Mouse (Mus musculus): Measurements from ENCODE around the gene Gm49322. TPM values are rescaled to one million over a fixed set of nuclear protein-coding genes. Genes with fewer than 3 reads are reported as not detected.
A peak's percentile ranks its signal among the peaks of the same experiment; 100 is the strongest.

Gene Gm49322
- polyA plus RNA-seq, 1 experiment from 2014 or later = 2.2 TPM

- H3K9ac ChIP-seq (ENCODE audit: low read length) = no peak overlapping the region
- no peak for ATAC-seq (replicated peaks; ENCODE audit: extremely low read depth, insufficient read depth, low FRiP score)
- H3K27ac ChIP-seq (ENCODE audit: low read length) = no peak overlapping the region
- H3K4me1 ChIP-seq (ENCODE audit: control insufficient read depth, insufficient read depth, low read length) = peaks cover 15% of the 10 kb centered on the region
- H3K4me2 ChIP-seq (ENCODE audit: low read depth, low read length) = no peak overlapping the region
- no peaks in the 10 kb centered on the region for H3K9me3 ChIP-seq (replicated peaks; ENCODE audit: control insufficient read depth, low read length)
- H3K27me3 ChIP-seq (ENCODE audit: control insufficient read depth, insufficient read depth, low read length) = no peaks in the 10 kb centered on the region
- 94% methylated on average over 34 of the region's 34 CpGs for WGBS
- H3K4me3 ChIP-seq (ENCODE audit: low read length) = no peak overlapping the region
- peaks cover 23% of the 10 kb centered on the region for H3K36me3 ChIP-seq (ENCODE audit: control insufficient read depth, insufficient read depth)
Measured at GRCm38 (mm10) chr10:80606737-80607350, 1.0 kb downstream of the Gm49322 start.

- Histone ChIP-seq H3K9me3 (replicated peaks; ENCODE audit: control insufficient read depth, low read length) (no peaks in the 10 kb centered on the region), H3K27me3 (ENCODE audit: control insufficient read depth, insufficient read depth, low read length) (no peaks in the 10 kb centered on the region), H3K36me3 (ENCODE audit: control insufficient read depth, insufficient read depth) (peaks cover 25% of the 10 kb centered on the region), H3K27ac (ENCODE audit: low read length) (no peak overlapping the region), H3K4me3 (ENCODE audit: low read length) (no peak overlapping the region), H3K9ac (ENCODE audit: low read length) (no peak overlapping the region), H3K4me1 (ENCODE audit: control insufficient read depth, insufficient read depth, low read length) (peaks cover 8% of the 10 kb centered on the region), H3K4me2 (ENCODE audit: low read depth, low read length) (no peak overlapping the region)
- ATAC-seq (replicated peaks; ENCODE audit: extremely low read depth, insufficient read depth, low FRiP score) = no peak
- 93% methylated on average over 3 of the region's 3 CpGs for WGBS
Measured at GRCm38 (mm10) chr10:80608435-80608834, 2.6 kb downstream of the Gm49322 start.

- peaks cover 27% of the 10 kb centered on the region for H3K36me3 ChIP-seq (ENCODE audit: control insufficient read depth, insufficient read depth)
Measured at GRCm38 (mm10) chr10:80609269-80609924, 3.6 kb downstream of the Gm49322 start.

GRCm38 (mm10) chr10:80610116-80610785 is 4.4 kb downstream of the Gm49322 start:
- Histone ChIP-seq H3K4me1 (ENCODE audit: control insufficient read depth, insufficient read depth, low read length) (no peaks in the 10 kb centered on the region), H3K36me3 (ENCODE audit: control insufficient read depth, insufficient read depth) (peaks cover 36% of the 10 kb centered on the region), H3K4me3 (ENCODE audit: low read length) (no peak overlapping the region), H3K9ac (ENCODE audit: low read length) (no peak overlapping the region), H3K27me3 (ENCODE audit: control insufficient read depth, insufficient read depth, low read length) (no peaks in the 10 kb centered on the region), H3K9me3 (replicated peaks; ENCODE audit: control insufficient read depth, low read length) (no peaks in the 10 kb centered on the region), H3K27ac (ENCODE audit: low read length) (no peak overlapping the region), H3K4me2 (ENCODE audit: low read depth, low read length) (no peak overlapping the region)
- 85% methylated on average over 9 of the region's 9 CpGs for WGBS
- no peak for ATAC-seq (replicated peaks; ENCODE audit: extremely low read depth, insufficient read depth, low FRiP score)

More at GRCm38 (mm10) chr10:80609269-80609924, 3.6 kb downstream of the Gm49322 start:
- H3K4me3 ChIP-seq (ENCODE audit: low read length) = no peak overlapping the region
- H3K4me1 ChIP-seq (ENCODE audit: control insufficient read depth, insufficient read depth, low read length) = no peaks in the 10 kb centered on the region
- H3K27ac ChIP-seq (ENCODE audit: low read length) = no peak overlapping the region
- no peaks in the 10 kb centered on the region for H3K27me3 ChIP-seq (ENCODE audit: control insufficient read depth, insufficient read depth, low read length)
- H3K9ac ChIP-seq (ENCODE audit: low read length) = no peak overlapping the region; the same call in 1 of the 2 replicates
- no peak for ATAC-seq (replicated peaks; ENCODE audit: extremely low read depth, insufficient read depth, low FRiP score)
- no peaks in the 10 kb centered on the region for H3K9me3 ChIP-seq (replicated peaks; ENCODE audit: control insufficient read depth, low read length)
- H3K4me2 ChIP-seq (ENCODE audit: low read depth, low read length) = no peak overlapping the region
- WGBS = 89% methylated on average over 10 of the region's 10 CpGs

GRCm38 (mm10) chr10:80611024-80611423 is 5.2 kb downstream of the Gm49322 start:
- no peak overlapping the region for H3K4me2 ChIP-seq (ENCODE audit: low read depth, low read length)
- H3K4me1 ChIP-seq (ENCODE audit: control insufficient read depth, insufficient read depth, low read length) = no peaks in the 10 kb centered on the region
- 0 out of 2 replicates have a peak, but pooled peaks have one; percentile 43 for ATAC-seq (replicated peaks; ENCODE audit: extremely low read depth, insufficient read depth, low FRiP score)
- H3K9ac ChIP-seq (ENCODE audit: low read length) = no peak overlapping the region; the same call in 1 of the 2 replicates
- H3K4me3 ChIP-seq (ENCODE audit: low read length) = no peak overlapping the region
- 47% methylated on average over 4 of the region's 4 CpGs for WGBS
- H3K36me3 ChIP-seq (ENCODE audit: control insufficient read depth, insufficient read depth) = peaks cover 43% of the 10 kb centered on the region
- no peaks in the 10 kb centered on the region for H3K9me3 ChIP-seq (replicated peaks; ENCODE audit: control insufficient read depth, low read length)
- no peaks in the 10 kb centered on the region for H3K27me3 ChIP-seq (ENCODE audit: control insufficient read depth, insufficient read depth, low read length)
- no peak overlapping the region for H3K27ac ChIP-seq (ENCODE audit: low read length)

GRCm38 (mm10) chr10:80611905-80612304 is 6.1 kb downstream of the Gm49322 start:
- H3K4me3 ChIP-seq (ENCODE audit: low read length) = no peak overlapping the region
- no peaks in the 10 kb centered on the region for H3K27me3 ChIP-seq (ENCODE audit: control insufficient read depth, insufficient read depth, low read length)
- H3K36me3 ChIP-seq (ENCODE audit: control insufficient read depth, insufficient read depth) = peaks cover 36% of the 10 kb centered on the region
- no peaks in the 10 kb centered on the region for H3K9me3 ChIP-seq (replicated peaks; ENCODE audit: control insufficient read depth, low read length)
- WGBS = 93% methylated on average over 3 of the region's 3 CpGs
- no peaks in the 10 kb centered on the region for H3K4me1 ChIP-seq (ENCODE audit: control insufficient read depth, insufficient read depth, low read length)
- ATAC-seq (replicated peaks; ENCODE audit: extremely low read depth, insufficient read depth, low FRiP score) = no peak
- no peak overlapping the region for H3K9ac ChIP-seq (ENCODE audit: low read length)
- no peak overlapping the region for H3K4me2 ChIP-seq (ENCODE audit: low read depth, low read length)
- no peak overlapping the region for H3K27ac ChIP-seq (ENCODE audit: low read length)

GRCm38 (mm10) chr10:80613821-80614220 is 8.0 kb downstream of the Gm49322 start:
- Histone ChIP-seq H3K9me3 (replicated peaks; ENCODE audit: control insufficient read depth, low read length) (no peaks in the 10 kb centered on the region), H3K36me3 (ENCODE audit: control insufficient read depth, insufficient read depth) (peaks cover 24% of the 10 kb centered on the region), H3K4me1 (ENCODE audit: control insufficient read depth, insufficient read depth, low read length) (peaks cover 3% of the 10 kb centered on the region; the same call in 1 of the 2 replicates), H3K27me3 (ENCODE audit: control insufficient read depth, insufficient read depth, low read length) (no peaks in the 10 kb centered on the region), H3K4me2 (ENCODE audit: low read depth, low read length) (no peak overlapping the region), H3K27ac (ENCODE audit: low read length) (no peak overlapping the region), H3K4me3 (ENCODE audit: low read length) (no peak overlapping the region), H3K9ac (ENCODE audit: low read length) (no peak overlapping the region)
- ATAC-seq (replicated peaks; ENCODE audit: extremely low read depth, insufficient read depth, low FRiP score) = no peak
- 67% methylated on average over 3 of the region's 3 CpGs for WGBS

GRCm38 (mm10) chr10:80614351-80614750 is 8.5 kb downstream of the Gm49322 start:
- WGBS = 91% methylated on average over 6 of the region's 6 CpGs
- Histone ChIP-seq H3K36me3 (ENCODE audit: control insufficient read depth, insufficient read depth) (peaks cover 21% of the 10 kb centered on the region; the same call in 1 of the 2 replicates), H3K4me2 (ENCODE audit: low read depth, low read length) (no peak overlapping the region)

GRCm38 (mm10) chr10:80618181-80618580 is 12.4 kb downstream of the Gm49322 start:
- Histone ChIP-seq H3K36me3 (ENCODE audit: control insufficient read depth, insufficient read depth) (peaks cover 18% of the 10 kb centered on the region; the same call in 1 of the 2 replicates), H3K9ac (ENCODE audit: low read length) (no peak overlapping the region), H3K27me3 (ENCODE audit: control insufficient read depth, insufficient read depth, low read length) (no peaks in the 10 kb centered on the region), H3K4me1 (ENCODE audit: control insufficient read depth, insufficient read depth, low read length) (peaks cover 7% of the 10 kb centered on the region), H3K4me2 (ENCODE audit: low read depth, low read length) (no peak overlapping the region), H3K4me3 (ENCODE audit: low read length) (no peak overlapping the region), H3K9me3 (replicated peaks; ENCODE audit: control insufficient read depth, low read length) (no peaks in the 10 kb centered on the region), H3K27ac (ENCODE audit: low read length) (peak overlapping the region; percentile 38)
- WGBS = 41% methylated on average over 9 of the region's 9 CpGs
- ATAC-seq (replicated peaks; ENCODE audit: extremely low read depth, insufficient read depth, low FRiP score) = no peak

More at GRCm38 (mm10) chr10:80614351-80614750, 8.5 kb downstream of the Gm49322 start:
- no peak for ATAC-seq (replicated peaks; ENCODE audit: extremely low read depth, insufficient read depth, low FRiP score)
- H3K4me1 ChIP-seq (ENCODE audit: control insufficient read depth, insufficient read depth, low read length) = peaks cover 3% of the 10 kb centered on the region; the same call in 1 of the 2 replicates
- H3K4me3 ChIP-seq (ENCODE audit: low read length) = no peak overlapping the region
- H3K27ac ChIP-seq (ENCODE audit: low read length) = no peak overlapping the region
- H3K27me3 ChIP-seq (ENCODE audit: control insufficient read depth, insufficient read depth, low read length) = no peaks in the 10 kb centered on the region
- no peaks in the 10 kb centered on the region for H3K9me3 ChIP-seq (replicated peaks; ENCODE audit: control insufficient read depth, low read length)
- H3K9ac ChIP-seq (ENCODE audit: low read length) = no peak overlapping the region
